Mouse (Mus musculus) CD4-positive, CD25-positive, alpha-beta regulatory T cell, adult 4 months (primary cell): ENCODE data around the gene Cox18. TPM values are rescaled to one million over a fixed set of nuclear protein-coding genes. Genes with fewer than 3 reads are reported as not detected.
"Not testable (repeated sequence)": the region's sequence is repeated elsewhere in the genome, so short reads cannot be mapped to it uniquely, and the experiment has no call there.

Source experiments
- ATAC-seq: one replicate; pipeline ENCODE4 v1.8.0; 2017
- polyA plus RNA-seq, 2 experiments: library from polyadenylated mRNA; unstranded; fragments of 100-300 nt; shearing (Covaris generic); gene quantifications; one replicate each; pipeline ENCODE4 v1.2.1; 2017

Gene Cox18
- 10 to 100 TPM; 13.9 to 18.3 TPM for polyA plus RNA-seq

GRCm38 (mm10) chr5:90223534-90224381, at the start of gene Cox18:
TSS of gene Cox18 (minus strand) at chr5:90224001.
- peak; percentile 91 for ATAC-seq

- not testable (repeated sequence) for ATAC-seq
Measured at GRCm38 (mm10) chr5:90262230-90262629, 38.4 kb upstream of the Cox18 start.

GRCm38 (mm10) chr5:90257023-90257422, 33.2 kb upstream of the Cox18 start:
- ATAC-seq: peak; percentile 85

GRCm38 (mm10) chr5:90247503-90247902, 23.7 kb upstream of the Cox18 start:
- no peak for ATAC-seq

- no peak for ATAC-seq
Measured at GRCm38 (mm10) chr5:90246987-90247386, 23.2 kb upstream of the Cox18 start.

- no peak for ATAC-seq
Measured at GRCm38 (mm10) chr5:90246567-90246966, 22.8 kb upstream of the Cox18 start.

- no peak for ATAC-seq
Measured at GRCm38 (mm10) chr5:90245416-90245815, 21.6 kb upstream of the Cox18 start.

- no peak for ATAC-seq
Measured at GRCm38 (mm10) chr5:90235217-90235616, 11.4 kb upstream of the Cox18 start.

- no peak for ATAC-seq
Measured at GRCm38 (mm10) chr5:90233305-90233704, 9.5 kb upstream of the Cox18 start.

GRCm38 (mm10) chr5:90229760-90230159, 6.0 kb upstream of the Cox18 start:
- no peak for ATAC-seq

- ATAC-seq: no peak
Measured at GRCm38 (mm10) chr5:90226696-90227095, 2.9 kb upstream of the Cox18 start.

GRCm38 (mm10) chr5:90224730-90225129, 929 bp upstream of the Cox18 start:
- no peak for ATAC-seq

- no peak for ATAC-seq
Measured at GRCm38 (mm10) chr5:90222937-90223336, 864 bp downstream of the Cox18 start.

- ATAC-seq: no peak
Measured at GRCm38 (mm10) chr5:90217791-90218190, 6.0 kb downstream of the Cox18 start.

- no peak for ATAC-seq
Measured at GRCm38 (mm10) chr5:90217226-90217625, 6.6 kb downstream of the Cox18 start.

- no peak for ATAC-seq
Measured at GRCm38 (mm10) chr5:90213356-90213755, 10.4 kb downstream of the Cox18 start.

GRCm38 (mm10) chr5:90203168-90203567, 20.6 kb downstream of the Cox18 start:
- peak; percentile 70 for ATAC-seq

- ATAC-seq: no peak
Measured at GRCm38 (mm10) chr5:90202447-90203117, 21.2 kb downstream of the Cox18 start.

GRCm38 (mm10) chr5:90199922-90200632, 23.7 kb downstream of the Cox18 start:
- ATAC-seq: no peak

- no peak for ATAC-seq
Measured at GRCm38 (mm10) chr5:90194831-90195230, 29.0 kb downstream of the Cox18 start.

GRCm38 (mm10) chr5:90182782-90183181, 41.0 kb downstream of the Cox18 start:
- no peak for ATAC-seq

GRCm38 (mm10) chr5:90179094-90179493, 44.7 kb downstream of the Cox18 start:
- ATAC-seq: no peak

GRCm38 (mm10) chr5:90178116-90178515, 45.7 kb downstream of the Cox18 start:
- no peak for ATAC-seq
